Mouse (Mus musculus): Measurements from ENCODE around the gene Prim2. TPM values are rescaled to one million over a fixed set of nuclear protein-coding genes. Genes with fewer than 3 reads are reported as not detected.

Gene Prim2
- polyA plus RNA-seq, 1 experiment from 2014 or later, result 26.3 TPM

- 82% methylated on average over 4 of the region's 4 CpGs for WGBS
- no peaks in the 10 kb centered on the region for H3K4me1 ChIP-seq (ENCODE audit: control insufficient read depth, insufficient read depth, low read length)
These were observed 173.5 kb downstream of the Prim2 start for GRCm38 (mm10) chr1:33496128-33496527.

DNA sequence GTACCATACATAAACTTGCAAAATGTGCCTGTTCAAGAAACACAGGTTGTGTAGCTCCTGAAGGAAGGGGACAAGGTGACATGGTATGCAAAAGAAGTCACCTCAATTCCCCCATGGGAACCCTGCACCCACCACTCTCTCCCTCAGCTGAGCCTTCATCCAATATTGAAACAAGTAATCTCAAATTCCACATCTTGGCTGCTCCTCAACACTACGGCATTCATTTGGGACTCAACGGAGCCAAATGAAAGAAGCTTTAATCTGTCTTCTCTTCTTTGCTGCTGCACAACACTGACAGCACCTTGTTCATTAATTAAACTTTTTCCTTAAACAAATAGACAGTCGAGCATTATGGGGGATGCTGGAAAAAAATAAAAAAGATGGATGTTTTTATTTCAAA, 174.0 kb downstream of the Prim2 start:
- Histone ChIP-seq H3K4me2 (ENCODE audit: low read depth, low read length) (no peak overlapping the region), H3K9ac (ENCODE audit: low read depth, low read length) (no peak overlapping the region), H3K36me3 (ENCODE audit: control insufficient read depth, insufficient read depth, low read length) (no peaks in the 10 kb centered on the region), H3K27me3 (replicated peaks; ENCODE audit: control insufficient read depth, insufficient read depth, low read length) (no peaks in the 10 kb centered on the region), H3K9me3 (ENCODE audit: control insufficient read depth, low read length) (no peaks in the 10 kb centered on the region), H3K27ac (ENCODE audit: low read length) (no peak overlapping the region), H3K4me3 (ENCODE audit: low read length) (no peak overlapping the region), H3K4me1 (ENCODE audit: control insufficient read depth, insufficient read depth, low read length) (no peaks in the 10 kb centered on the region)
- 51% methylated on average over 3 of the region's 3 CpGs for WGBS
- ATAC-seq, result no peak

More at GRCm38 (mm10) chr1:33496128-33496527, 173.5 kb downstream of the Prim2 start:
- Histone ChIP-seq H3K4me2 (ENCODE audit: low read depth, low read length) (no peak overlapping the region), H3K4me3 (ENCODE audit: low read length) (no peak overlapping the region), H3K36me3 (ENCODE audit: control insufficient read depth, insufficient read depth, low read length) (no peaks in the 10 kb centered on the region), H3K9ac (ENCODE audit: low read depth, low read length) (no peak overlapping the region), H3K27ac (ENCODE audit: low read length) (no peak overlapping the region), H3K27me3 (replicated peaks; ENCODE audit: control insufficient read depth, insufficient read depth, low read length) (no peaks in the 10 kb centered on the region), H3K9me3 (ENCODE audit: control insufficient read depth, low read length) (no peaks in the 10 kb centered on the region)
- no peak for ATAC-seq

DNA sequence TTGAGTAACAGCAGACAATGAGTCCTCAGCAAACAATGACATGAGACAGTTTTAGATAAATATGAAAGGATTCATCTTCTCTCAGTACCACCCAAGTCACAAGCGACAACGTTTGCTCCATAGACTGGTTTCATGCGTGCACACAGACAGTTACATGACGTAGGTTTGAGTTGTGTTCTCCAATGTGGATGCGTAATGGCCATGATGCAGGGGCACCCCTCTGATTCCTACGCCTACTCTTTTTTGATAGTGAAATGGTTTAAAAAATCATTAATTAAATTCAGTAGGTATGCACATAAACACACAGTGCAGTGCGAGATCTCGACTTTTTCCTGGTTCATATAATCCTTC, 174.4 kb downstream of the Prim2 start:
- H3K27ac ChIP-seq (ENCODE audit: low read length), result no peak overlapping the region

DNA sequence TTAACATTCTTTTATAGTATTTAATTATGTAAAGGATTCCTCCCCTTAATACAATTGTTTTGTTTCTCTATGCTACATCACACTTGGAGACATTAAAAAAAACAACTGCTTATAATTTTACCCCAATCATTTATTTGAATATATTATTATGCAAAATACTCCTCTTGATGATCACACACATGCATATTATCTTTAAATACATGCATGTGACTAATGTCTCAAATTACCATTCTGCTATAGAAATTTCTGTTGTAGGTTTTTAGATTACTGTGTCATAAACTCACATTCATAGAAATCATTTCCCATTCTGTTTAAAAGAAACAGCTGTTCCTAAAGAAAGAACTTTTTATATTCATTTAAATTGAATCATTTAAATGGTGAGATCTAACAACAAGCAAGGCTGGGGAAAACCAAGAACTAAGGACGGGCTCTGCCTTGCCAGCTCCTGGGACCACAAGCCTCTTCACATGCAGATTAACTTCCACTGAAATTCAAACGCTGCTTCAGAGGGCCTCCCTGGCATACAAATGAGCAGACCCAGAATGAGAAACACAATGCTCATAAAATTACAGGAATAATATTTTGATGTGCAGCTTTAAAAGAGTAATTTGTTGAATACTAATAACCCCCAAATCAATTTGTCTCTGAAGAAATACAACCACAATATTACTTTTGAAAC, 174.9 kb downstream of the Prim2 start:
- no peak overlapping the region for H3K4me2 ChIP-seq (ENCODE audit: low read depth, low read length)
- 58% methylated on average over 2 of the region's 2 CpGs for WGBS
- no peaks in the 10 kb centered on the region for H3K4me1 ChIP-seq (ENCODE audit: control insufficient read depth, insufficient read depth, low read length)
- no peaks in the 10 kb centered on the region for H3K9me3 ChIP-seq (ENCODE audit: control insufficient read depth, low read length)
- ATAC-seq, result no peak
- no peak overlapping the region for H3K27ac ChIP-seq (ENCODE audit: low read length)
- H3K27me3 ChIP-seq (replicated peaks; ENCODE audit: control insufficient read depth, insufficient read depth, low read length), result no peaks in the 10 kb centered on the region
- no peak overlapping the region for H3K4me3 ChIP-seq (ENCODE audit: low read length)
- H3K36me3 ChIP-seq (ENCODE audit: control insufficient read depth, insufficient read depth, low read length), result no peaks in the 10 kb centered on the region
- no peak overlapping the region for H3K9ac ChIP-seq (ENCODE audit: low read depth, low read length)

More for the DNA sequence above, 174.4 kb downstream of the Prim2 start:
- H3K4me2 ChIP-seq (ENCODE audit: low read depth, low read length), result no peak overlapping the region
- no peaks in the 10 kb centered on the region for H3K4me1 ChIP-seq (ENCODE audit: control insufficient read depth, insufficient read depth, low read length)
- ATAC-seq, result no peak
- H3K9me3 ChIP-seq (ENCODE audit: control insufficient read depth, low read length), result no peaks in the 10 kb centered on the region
- H3K27me3 ChIP-seq (replicated peaks; ENCODE audit: control insufficient read depth, insufficient read depth, low read length), result no peaks in the 10 kb centered on the region
- no peak overlapping the region for H3K4me3 ChIP-seq (ENCODE audit: low read length)
- H3K36me3 ChIP-seq (ENCODE audit: control insufficient read depth, insufficient read depth, low read length), result no peaks in the 10 kb centered on the region
- H3K9ac ChIP-seq (ENCODE audit: low read depth, low read length), result no peak overlapping the region
- 84% methylated on average over 8 of the region's 8 CpGs for WGBS

DNA sequence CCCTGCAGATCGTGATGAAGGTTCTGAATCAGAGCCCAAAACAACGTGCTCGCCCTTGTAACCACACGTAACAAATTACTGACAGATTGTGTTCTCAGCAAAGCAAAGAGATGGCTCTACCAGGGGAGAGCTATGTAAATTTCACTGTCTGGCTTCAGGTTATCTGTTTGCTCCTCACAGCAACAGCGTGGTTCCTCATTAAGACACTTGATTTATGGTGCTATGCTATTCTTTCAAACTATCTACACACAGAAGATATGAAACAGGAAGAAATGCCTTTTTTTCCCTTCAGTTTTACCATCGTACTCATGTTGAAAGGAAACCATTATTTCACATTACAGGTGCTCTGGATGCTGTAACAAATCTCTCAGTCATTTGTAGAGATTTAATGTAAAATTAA, 179.4 kb downstream of the Prim2 start:
- no peaks in the 10 kb centered on the region for H3K4me1 ChIP-seq (ENCODE audit: control insufficient read depth, insufficient read depth, low read length)
- 41% methylated on average over 6 of the region's 6 CpGs for WGBS
- no peak overlapping the region for H3K27ac ChIP-seq (ENCODE audit: low read length)
- no peak overlapping the region for H3K4me2 ChIP-seq (ENCODE audit: low read depth, low read length)
- no peaks in the 10 kb centered on the region for H3K27me3 ChIP-seq (replicated peaks; ENCODE audit: control insufficient read depth, insufficient read depth, low read length)
- no peak overlapping the region for H3K4me3 ChIP-seq (ENCODE audit: low read length)
- no peak for ATAC-seq
- H3K9ac ChIP-seq (ENCODE audit: low read depth, low read length), result no peak overlapping the region
- H3K36me3 ChIP-seq (ENCODE audit: control insufficient read depth, insufficient read depth, low read length), result no peaks in the 10 kb centered on the region
- no peaks in the 10 kb centered on the region for H3K9me3 ChIP-seq (ENCODE audit: control insufficient read depth, low read length)

DNA sequence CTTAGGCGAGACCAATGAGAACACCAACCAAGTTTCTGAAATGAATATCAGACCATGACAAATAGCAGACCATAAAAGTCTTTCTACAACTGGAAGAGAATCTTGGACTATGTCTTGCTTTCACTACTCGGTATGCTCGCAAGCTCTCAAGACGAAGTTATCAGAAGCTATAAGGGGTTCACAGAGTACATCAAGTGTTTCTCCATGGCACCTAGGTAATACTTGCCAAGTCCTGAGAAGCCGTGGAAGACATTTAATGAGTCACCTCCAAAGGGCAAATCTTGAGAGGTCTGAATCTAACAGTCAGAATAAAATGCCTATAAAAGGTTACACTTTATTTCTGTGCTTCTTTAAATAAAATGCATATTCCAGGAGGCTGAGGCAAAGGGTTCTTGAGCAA, 181.2 kb downstream of the Prim2 start:
- no peak for ATAC-seq
- H3K9me3 ChIP-seq (ENCODE audit: control insufficient read depth, low read length), result no peaks in the 10 kb centered on the region
- WGBS, result 93% methylated on average over 5 of the region's 5 CpGs
- no peaks in the 10 kb centered on the region for H3K4me1 ChIP-seq (ENCODE audit: control insufficient read depth, insufficient read depth, low read length)
- H3K27me3 ChIP-seq (replicated peaks; ENCODE audit: control insufficient read depth, insufficient read depth, low read length), result no peaks in the 10 kb centered on the region
- no peak overlapping the region for H3K9ac ChIP-seq (ENCODE audit: low read depth, low read length)
- no peak overlapping the region for H3K4me3 ChIP-seq (ENCODE audit: low read length)
- no peaks in the 10 kb centered on the region for H3K36me3 ChIP-seq (ENCODE audit: control insufficient read depth, insufficient read depth, low read length)
- H3K4me2 ChIP-seq (ENCODE audit: low read depth, low read length), result no peak overlapping the region
- no peak overlapping the region for H3K27ac ChIP-seq (ENCODE audit: low read length)

- WGBS, result 56% methylated on average over 3 of the region's 3 CpGs
- no peak overlapping the region for H3K27ac ChIP-seq (ENCODE audit: low read length)
- H3K4me1 ChIP-seq (ENCODE audit: control insufficient read depth, insufficient read depth, low read length), result no peaks in the 10 kb centered on the region
- H3K9ac ChIP-seq (ENCODE audit: low read depth, low read length), result no peak overlapping the region
- H3K27me3 ChIP-seq (replicated peaks; ENCODE audit: control insufficient read depth, insufficient read depth, low read length), result no peaks in the 10 kb centered on the region
- H3K4me3 ChIP-seq (ENCODE audit: low read length), result no peak overlapping the region
- H3K36me3 ChIP-seq (ENCODE audit: control insufficient read depth, insufficient read depth, low read length), result 0 out of 2 replicates have a peak, but pooled peaks cover 4% of the 10 kb centered on the region
- H3K9me3 ChIP-seq (ENCODE audit: control insufficient read depth, low read length), result no peaks in the 10 kb centered on the region
- H3K4me2 ChIP-seq (ENCODE audit: low read depth, low read length), result no peak overlapping the region
- ATAC-seq, result no peak
These were observed 185.8 kb downstream of the Prim2 start for GRCm38 (mm10) chr1:33483746-33484145.

DNA sequence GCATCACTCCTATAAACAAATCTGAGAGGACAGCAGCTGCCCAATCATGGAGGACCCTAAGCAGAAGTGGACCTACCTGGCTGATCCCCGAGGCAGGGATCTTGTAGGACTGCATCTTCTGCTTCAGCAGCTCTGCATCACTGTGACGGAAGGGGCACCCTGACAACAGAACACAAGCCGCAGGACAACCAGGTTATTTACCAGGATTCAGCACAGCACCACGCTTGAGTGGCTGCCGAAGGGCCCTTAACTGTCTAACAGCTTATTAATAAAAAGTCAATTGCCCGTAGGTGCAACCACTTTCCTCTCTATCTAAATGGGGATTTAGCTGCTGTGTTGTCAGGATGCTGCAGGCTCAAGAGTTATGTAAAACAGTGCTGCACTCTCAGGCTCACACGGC, 189.2 kb downstream of the Prim2 start:
- Histone ChIP-seq H3K9ac (ENCODE audit: low read depth, low read length) (no peak overlapping the region), H3K36me3 (ENCODE audit: control insufficient read depth, insufficient read depth, low read length) (0 out of 2 replicates have a peak, but pooled peaks cover 4% of the 10 kb centered on the region), H3K9me3 (ENCODE audit: control insufficient read depth, low read length) (no peaks in the 10 kb centered on the region), H3K4me1 (ENCODE audit: control insufficient read depth, insufficient read depth, low read length) (no peaks in the 10 kb centered on the region), H3K4me2 (ENCODE audit: low read depth, low read length) (no peak overlapping the region), H3K4me3 (ENCODE audit: low read length) (no peak overlapping the region), H3K27ac (ENCODE audit: low read length) (no peak overlapping the region), H3K27me3 (replicated peaks; ENCODE audit: control insufficient read depth, insufficient read depth, low read length) (no peaks in the 10 kb centered on the region)
- ATAC-seq, result no peak
- 86% methylated on average over 7 of the region's 7 CpGs for WGBS

DNA sequence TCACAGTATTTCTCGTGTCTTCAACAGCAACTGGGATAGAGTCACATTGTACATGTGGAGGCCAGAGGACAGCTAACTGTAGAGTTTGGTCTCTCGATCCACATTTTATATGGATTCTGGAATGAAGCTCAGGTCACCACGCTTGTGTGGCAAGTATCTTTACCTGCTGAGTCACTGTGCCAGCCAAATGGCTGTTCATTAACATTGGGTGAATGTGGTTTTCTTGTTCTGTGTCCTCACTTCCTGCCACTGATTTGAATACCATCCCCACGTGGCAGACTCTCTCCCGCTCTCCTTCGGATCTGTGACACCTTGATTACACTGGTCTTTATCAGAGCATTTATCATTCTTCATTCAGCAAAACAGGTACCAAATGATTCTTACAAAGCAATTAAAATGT, 198.5 kb downstream of the Prim2 start:
- no peak for ATAC-seq
- Histone ChIP-seq H3K27me3 (replicated peaks; ENCODE audit: control insufficient read depth, insufficient read depth, low read length) (no peaks in the 10 kb centered on the region), H3K9ac (ENCODE audit: low read depth, low read length) (no peak overlapping the region), H3K4me3 (ENCODE audit: low read length) (no peak overlapping the region), H3K4me1 (ENCODE audit: control insufficient read depth, insufficient read depth, low read length) (no peaks in the 10 kb centered on the region), H3K27ac (ENCODE audit: low read length) (no peak overlapping the region), H3K36me3 (ENCODE audit: control insufficient read depth, insufficient read depth, low read length) (peaks cover 2% of the 10 kb centered on the region; the same call in 1 of the 2 replicates), H3K4me2 (ENCODE audit: low read depth, low read length) (no peak overlapping the region), H3K9me3 (ENCODE audit: control insufficient read depth, low read length) (no peaks in the 10 kb centered on the region)
- WGBS, result 84% methylated on average over 6 of the region's 6 CpGs

GRCm38 (mm10) chr1:33470222-33470621, 199.4 kb downstream of the Prim2 start:
- Histone ChIP-seq H3K9me3 (ENCODE audit: control insufficient read depth, low read length) (no peaks in the 10 kb centered on the region), H3K27me3 (replicated peaks; ENCODE audit: control insufficient read depth, insufficient read depth, low read length) (no peaks in the 10 kb centered on the region)
- WGBS, result 91% methylated on average over 8 of the region's 8 CpGs

More at GRCm38 (mm10) chr1:33470222-33470621, 199.4 kb downstream of the Prim2 start:
- no peak overlapping the region for H3K9ac ChIP-seq (ENCODE audit: low read depth, low read length)
- peaks cover 2% of the 10 kb centered on the region; the same call in 1 of the 2 replicates for H3K36me3 ChIP-seq (ENCODE audit: control insufficient read depth, insufficient read depth, low read length)
- no peaks in the 10 kb centered on the region for H3K4me1 ChIP-seq (ENCODE audit: control insufficient read depth, insufficient read depth, low read length)
- no peak overlapping the region for H3K27ac ChIP-seq (ENCODE audit: low read length)
- no peak overlapping the region for H3K4me2 ChIP-seq (ENCODE audit: low read depth, low read length)
- no peak for ATAC-seq
- no peak overlapping the region for H3K4me3 ChIP-seq (ENCODE audit: low read length)

Measured in intestine, embryonic 16.5 days (tissue).